Mouse (Mus musculus) kidney, adult 2 months (tissue): Measurements from ENCODE around the gene Eif4g1.

ENCODE experiments used
- CTCF ChIP-seq: fragments of 200-500 bp; conservative IDR thresholded peaks from 2 replicates; pipeline ENCODE4 v1.5.1; 2011; ENCODE audit warnings: low read depth, mild to moderate bottlenecking, control low read depth, low read length, moderate library complexity, mixed read lengths; ENCODE audit not compliant: insufficient read depth, insufficient read length
- POLR2A ChIP-seq: fragments of 200-500 bp; IDR thresholded peaks from one replicate; pipeline ENCODE4 v1.6.1; 2011; ENCODE audit warnings: low read depth, low read length, control low read depth

GRCm38 (mm10) chr16:20620751-20621190, 47.3 kb upstream of the Eif4g1 start:
- TF ChIP-seq CTCF = no peak
- TF ChIP-seq POLR2A = no peak
